Mouse (Mus musculus) fat pad, adult 2 months (tissue): ENCODE data around the gene Ppp2r5e.
"Not testable (repeated sequence)": the region's sequence is repeated elsewhere in the genome, so short reads cannot be mapped to it uniquely, and the experiment has no call there.

Experiments
- DNase-seq: peaks from one replicate; pipeline ENCODE4 v3.0.0-alpha.2; 2011; ENCODE audit warnings: low read depth, low spot score; ENCODE audit errors: extremely low read depth

Gene Ppp2r5e

DNA sequence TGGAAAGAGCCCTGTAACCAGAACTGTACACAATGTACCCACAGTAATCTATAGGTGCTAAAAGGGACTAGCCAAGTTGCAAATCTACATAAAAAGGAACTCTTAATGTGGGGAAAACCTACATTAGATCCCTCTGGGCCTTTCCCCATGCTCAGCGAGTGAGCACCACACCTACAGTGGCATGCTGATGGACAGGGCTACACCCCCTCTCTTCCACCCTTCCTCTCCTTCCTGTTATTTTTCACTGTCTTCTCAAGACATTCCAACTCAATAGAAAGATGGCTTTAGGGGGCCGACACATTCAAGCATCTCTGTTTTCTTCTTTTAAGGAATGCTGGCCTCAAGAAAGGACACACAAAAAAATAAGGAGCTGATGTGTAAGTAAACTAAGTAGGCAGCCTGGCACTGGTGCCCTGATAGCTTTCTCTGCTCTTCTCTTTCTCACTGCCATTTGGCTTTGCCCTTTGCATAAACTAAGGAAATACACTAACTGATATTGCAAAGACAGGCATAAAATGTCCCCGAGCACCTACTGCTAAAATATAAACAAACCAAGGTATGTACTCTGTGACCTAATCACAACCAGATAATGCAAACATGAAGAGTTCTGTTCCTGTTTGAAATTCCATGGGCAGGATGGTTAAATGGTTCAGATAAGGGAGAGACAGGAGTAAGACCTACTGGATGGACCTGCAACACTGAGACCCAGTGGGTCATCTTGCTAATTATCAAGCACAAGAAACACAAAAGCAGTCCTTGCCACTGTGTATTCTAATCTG, 103.3 kb downstream of the Ppp2r5e start:
- no peak for DNase-seq

DNA sequence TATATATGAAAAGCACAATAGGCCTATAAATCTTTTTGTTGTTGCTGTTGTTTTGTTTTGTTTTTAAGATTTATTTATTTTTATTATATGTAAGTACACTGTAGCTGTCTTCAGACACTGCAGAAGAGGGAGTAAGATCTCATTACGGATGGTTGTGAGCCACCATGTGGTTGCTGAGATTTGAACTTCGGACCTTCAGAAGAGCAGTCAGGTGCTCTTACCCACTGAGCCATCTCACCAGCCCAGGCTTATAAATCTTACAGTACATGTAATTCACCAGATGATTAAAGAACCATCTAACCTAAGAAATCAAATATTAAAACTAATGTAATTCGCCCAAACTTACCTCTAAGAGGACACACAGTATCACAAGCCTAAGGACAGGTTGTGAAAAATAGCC, 103.9 kb downstream of the Ppp2r5e start:
- DNase-seq, result not testable (repeated sequence)

DNA sequence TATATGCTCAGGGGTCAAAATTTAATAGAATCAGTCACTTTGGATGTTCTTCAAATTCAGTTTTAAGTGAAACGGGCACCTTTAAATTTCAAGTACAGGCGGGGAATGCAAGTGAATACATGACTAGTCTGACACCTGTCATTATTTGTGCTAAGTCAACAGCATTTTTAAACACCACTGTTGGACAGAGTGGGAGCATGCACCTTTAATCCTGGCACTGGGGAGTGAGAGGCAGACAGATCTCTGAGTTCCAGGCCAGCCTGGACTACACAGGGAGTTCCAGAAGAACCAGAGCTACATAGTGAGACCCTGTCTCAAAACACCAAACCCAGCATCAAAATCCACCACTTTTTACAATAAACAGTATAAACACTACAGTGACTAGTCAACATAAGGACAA, 108.5 kb downstream of the Ppp2r5e start:
- DNase-seq, result no peak

DNA sequence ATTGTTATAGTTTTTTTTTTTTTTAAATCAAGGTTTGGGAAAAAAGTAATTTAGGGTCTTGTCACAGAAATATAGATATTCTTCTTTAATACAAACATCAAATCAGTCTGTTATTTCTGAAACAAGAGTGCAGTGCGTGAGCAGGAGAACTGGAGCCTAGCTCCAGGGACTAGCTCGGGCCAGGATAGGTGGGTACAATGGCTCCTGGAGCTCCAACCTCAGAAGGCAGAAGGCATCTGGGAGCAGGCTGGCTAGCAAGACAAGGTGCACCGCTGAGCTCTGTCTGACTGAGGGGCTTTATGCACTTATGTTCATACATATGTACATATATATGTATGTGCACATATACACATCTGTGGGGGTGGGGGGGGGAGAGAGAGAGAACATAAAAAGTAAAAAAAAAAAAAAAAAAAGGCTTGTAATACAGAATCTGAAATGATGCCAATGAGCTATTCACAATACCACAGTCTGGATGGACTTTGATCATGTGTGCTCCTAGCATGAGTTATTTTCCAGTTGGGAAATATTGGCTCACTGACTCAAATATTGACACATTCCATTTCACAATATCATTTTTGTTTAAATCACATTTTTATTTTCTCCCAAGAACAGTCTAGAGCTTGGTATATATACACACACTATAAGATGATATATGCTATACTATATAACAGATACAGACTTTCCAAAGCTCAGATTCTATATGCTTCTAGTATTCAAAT, 109.3 kb downstream of the Ppp2r5e start:
- no peak for DNase-seq

DNA sequence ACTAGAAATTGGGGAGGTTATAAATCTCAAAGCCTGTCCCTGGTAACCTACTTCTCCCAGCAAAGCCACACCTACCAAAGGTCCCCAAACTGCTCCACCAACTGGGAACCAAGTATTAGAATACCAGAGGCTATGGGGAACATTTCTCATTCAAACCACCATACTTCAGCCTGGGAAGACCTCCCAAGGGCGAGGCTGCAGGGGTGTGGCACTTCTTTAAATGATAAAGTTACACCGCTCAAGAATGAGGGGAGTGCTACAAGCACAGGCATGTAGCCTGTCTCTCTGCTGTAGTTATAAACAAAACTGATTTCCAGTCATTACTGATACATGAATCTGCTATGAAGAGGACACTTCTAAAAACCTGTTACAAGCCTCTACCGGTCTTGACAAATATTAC, 113.3 kb downstream of the Ppp2r5e start:
- DNase-seq, result no peak

DNA sequence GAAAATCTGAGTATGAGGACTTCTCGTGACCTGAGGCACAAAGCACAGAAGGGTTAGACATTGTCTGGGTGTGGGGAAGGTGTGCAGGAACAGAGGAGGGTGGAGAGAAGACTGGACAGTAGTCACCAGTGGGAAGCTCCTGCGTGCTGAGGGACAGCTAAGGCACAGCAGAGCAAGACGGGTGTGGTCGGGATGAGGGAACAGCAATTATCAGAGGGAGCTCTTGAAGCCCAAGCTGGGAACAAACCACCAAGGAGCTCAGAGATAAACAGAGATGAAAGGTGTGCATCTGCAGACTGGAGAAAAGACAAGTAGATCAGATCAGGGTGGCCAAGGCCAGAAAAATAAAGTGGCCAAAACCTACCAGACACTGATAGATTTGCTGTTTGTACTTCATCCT, 114.0 kb downstream of the Ppp2r5e start:
- no peak for DNase-seq

DNA sequence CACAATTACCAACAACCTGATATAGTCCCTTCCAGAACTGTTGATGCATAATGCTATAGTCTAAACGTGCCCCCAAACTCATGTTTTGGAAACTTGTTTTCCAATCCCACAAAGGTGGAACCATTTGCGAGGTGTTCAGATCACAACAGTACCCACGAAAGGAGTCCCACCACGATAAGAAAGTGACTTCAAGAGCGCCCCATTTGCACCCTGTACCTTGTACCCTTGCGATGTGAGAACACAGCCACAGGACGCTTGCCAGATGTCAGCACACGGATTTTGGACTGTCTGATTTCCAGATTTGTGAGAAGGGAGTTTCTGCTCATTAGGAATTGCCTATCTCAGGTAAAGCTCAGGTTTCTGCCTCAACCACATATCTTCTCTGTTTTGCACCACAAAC, 116.0 kb downstream of the Ppp2r5e start:
- no peak for DNase-seq

DNA sequence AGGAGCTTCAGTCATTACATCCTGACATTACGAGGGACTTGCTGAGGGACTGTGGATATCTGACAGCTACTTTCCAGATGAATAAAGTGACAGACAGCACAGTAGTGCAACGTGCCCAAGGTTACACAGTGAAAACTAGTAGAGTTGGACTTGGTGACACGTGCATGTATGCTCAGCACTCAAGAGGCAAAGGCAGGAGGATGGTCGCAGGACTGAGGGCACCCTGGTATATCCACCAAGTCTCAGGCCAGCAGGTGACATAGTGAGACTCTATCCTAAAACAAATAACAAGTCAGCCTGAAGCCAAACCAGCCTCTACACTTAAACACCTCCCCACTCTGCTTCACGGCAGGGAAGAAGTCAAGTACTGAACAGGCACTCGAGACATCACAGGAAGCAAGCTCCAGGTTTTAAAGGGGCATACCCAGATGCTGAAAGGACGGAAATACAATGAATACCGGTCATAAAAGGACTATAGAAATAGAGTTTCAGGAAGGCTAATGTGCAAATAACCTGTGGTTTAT, 116.6 kb downstream of the Ppp2r5e start:
- DNase-seq, result no peak

DNA sequence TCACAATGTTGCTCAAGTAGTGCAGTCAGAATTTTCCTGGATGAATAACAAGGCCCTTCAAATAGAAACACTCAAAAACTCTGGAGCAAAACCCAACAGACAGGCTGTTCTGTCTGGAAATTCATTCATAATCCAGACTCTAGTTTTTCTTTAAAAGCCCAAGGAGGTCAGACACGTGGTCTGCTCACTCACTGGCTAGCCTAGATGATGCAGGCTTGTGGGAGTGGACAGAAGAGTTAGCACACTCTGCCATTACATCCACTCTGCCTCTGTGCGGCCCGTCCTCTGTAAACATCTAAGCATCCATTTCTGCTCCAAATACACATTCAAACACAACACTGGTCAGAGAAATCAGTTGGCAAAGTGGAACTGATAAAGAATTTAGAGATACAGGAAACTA, 117.4 kb downstream of the Ppp2r5e start:
- no peak for DNase-seq

DNA sequence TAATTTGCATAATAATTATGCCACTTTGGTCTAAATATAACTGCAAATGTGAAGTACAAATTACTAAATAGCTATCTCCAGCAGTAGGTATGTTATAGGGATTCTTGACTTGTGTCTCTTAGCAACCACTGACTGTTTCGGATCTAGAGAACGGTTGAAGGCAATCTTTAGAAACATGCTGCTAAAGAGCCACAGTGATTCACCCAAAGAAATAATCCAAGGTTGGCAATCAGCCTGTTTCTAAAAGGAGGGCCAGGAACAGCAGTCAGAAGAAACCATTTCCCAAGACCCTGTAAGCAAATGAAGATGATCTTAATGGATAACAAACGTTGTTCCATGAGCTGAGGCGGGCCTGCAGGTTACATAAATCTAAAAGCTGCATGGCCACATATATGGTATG, 117.9 kb downstream of the Ppp2r5e start:
- DNase-seq, result no peak

DNA sequence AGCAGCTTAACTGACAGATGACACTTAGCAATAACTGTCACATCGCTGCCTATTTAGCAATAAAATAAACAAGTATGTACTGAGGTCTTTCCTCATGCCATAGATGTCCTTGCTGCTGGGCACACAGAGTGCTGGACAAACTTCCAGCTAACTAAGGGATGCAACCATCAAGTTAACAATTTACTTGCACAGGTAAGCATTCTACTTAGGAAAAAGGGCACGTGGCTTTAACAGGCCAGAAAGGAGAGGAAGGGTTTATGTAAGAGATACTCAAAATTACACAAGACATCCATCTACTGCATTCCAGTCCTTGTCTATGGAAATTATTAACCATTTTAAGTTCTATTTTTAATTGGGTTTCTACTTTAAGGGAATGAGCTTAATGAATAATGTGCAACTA, 123.0 kb downstream of the Ppp2r5e start:
- no peak for DNase-seq

DNA sequence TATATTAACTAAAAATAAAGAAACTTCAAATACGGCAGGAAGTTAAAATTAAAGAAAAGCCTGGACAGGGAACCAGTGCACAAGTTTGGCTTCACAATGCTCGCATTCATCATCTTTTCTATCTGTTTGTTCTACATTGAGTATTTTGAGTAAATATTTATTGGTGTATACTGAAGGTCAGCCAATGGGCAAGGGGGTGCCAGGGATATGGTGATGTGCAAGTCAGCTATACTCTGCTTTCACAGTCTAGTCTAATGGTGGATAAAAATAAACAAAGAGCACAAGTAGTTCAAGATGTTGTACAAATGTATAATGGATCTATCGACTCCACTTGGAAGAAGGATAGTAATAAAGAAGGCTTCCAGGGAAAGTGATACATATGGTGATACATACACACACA, 123.9 kb downstream of the Ppp2r5e start:
- DNase-seq, result no peak

DNA sequence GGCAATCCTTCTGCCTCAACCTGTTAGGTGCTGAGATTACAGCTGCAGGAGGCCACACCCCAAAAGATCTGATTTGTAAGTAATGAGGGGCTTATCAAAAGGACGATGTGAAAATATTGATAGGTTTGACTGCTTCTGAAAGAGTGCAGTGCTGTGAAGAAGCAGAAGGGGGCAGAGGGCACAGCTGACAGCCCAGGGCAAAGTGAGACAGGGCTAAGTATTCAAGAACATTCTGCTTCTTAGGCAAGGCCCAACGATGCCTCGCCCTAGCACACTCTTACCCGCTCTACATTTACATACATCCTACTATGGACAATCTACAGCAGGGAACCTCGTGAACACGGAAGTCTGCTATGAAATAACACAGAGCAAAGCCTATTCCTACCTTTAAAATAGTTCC, 128.2 kb downstream of the Ppp2r5e start:
- DNase-seq, result no peak

DNA sequence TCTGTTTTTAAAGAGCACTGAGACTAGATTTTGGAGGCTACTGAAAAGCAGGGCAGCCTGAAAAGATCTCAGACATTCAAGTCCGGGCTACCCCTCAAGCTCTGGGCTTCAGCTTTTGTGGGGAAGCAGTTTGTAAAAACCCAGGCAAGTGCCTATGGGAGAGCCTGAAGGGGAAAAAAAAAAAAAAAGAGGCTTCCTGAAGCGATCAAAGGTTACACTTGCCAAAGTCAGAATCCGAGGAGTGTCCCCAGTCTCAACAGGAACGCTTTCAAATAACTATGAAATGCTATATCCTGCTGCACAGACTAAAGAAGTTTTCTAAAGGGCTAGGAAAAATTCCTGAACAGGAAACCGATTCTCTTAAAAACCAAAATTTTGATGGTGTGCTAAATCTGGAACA, 128.9 kb downstream of the Ppp2r5e start:
- DNase-seq, result no peak

DNA sequence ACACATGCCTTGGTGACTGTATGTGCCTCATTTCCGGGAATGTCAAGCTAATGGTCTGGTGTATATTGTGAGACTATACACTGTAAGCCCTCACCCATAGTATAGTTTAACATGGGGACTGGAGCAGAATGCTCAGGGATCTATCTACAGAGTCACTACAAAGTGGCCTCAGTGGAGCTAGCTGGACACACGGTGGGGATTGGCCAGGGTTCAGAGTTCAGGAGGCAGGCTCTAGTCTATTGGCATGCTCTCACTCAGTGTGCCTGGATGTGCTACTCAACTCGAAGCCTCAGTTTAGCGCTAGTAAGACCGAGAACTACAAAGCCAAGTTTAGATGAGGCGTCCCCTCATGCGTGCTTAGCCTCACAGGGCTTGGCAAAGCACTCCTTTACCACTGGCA, 129.8 kb downstream of the Ppp2r5e start:
- DNase-seq, result no peak

DNA sequence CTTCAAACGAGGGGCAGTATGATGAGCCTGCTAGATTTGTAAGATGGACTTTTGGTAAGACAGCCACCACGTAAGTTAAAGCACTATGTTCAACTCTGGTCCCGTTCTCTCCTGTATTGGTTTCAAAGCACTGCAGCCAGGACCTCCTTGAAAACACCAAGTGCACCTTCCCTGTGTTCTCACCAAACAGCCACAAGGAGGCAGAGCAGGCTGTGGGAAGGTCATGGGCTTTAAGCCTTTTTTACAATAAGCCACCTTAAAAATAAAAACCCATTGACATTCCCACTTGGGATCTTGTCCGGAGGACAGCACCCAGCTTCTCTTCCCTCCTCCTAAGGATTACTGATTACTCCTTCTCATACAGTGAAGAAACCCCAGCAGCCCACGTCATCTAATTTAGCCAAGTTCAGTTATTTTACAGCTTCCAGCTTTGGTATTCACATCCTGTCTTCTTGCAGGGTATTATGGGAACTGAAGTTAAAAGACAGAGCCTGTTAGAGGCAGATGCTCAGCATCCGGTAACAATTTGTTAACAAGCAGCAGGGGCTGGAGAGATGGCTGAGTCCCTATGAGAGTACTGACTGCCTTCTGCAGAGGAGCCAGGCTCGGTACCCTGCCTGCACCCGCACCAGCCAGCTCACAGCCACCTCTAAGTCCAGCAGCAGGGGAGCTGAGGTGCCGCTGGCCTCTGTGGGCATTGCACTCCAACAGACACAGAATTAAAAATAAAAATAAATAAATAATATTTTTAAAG, 131.9 kb downstream of the Ppp2r5e start:
- DNase-seq, result no peak

DNA sequence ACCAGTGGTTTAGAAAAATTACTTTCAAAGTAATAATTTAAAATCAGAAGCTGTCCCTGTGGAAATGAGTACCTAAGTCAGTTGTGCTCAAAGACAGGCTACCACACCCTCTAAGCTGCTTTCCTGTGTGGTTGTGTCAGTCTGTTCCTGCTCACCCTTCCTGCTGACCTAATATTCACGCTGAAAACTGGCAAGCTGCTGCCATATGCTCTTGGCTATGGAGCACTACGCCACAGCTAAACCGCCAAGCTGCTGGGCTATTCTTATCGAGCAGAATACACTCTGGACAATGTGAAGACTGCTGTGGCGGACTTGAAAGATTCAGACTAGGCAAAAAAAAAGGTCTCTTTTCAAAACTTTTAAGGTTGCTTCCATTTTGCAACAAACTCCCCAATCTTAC, 135.5 kb downstream of the Ppp2r5e start:
- DNase-seq, result no peak

DNA sequence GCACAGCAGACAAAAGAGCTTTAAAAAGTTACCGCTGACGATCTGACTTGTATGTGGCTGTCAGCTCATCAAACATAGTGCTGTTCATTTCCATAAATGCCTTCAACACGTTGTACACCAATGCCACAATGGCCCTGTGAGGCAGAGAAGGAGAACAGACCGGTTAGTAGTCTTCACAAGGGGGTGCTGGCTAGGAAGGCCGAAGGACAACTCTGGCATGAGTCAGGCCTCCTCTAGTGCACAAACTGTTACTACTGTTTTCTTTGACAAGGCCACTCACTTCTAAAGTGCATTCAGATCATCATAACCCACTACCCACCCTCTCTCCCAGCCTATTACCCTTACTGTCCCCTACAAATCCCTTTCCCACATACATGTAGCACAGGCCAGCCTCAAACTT, 136.4 kb downstream of the Ppp2r5e start:
- no peak for DNase-seq

DNA sequence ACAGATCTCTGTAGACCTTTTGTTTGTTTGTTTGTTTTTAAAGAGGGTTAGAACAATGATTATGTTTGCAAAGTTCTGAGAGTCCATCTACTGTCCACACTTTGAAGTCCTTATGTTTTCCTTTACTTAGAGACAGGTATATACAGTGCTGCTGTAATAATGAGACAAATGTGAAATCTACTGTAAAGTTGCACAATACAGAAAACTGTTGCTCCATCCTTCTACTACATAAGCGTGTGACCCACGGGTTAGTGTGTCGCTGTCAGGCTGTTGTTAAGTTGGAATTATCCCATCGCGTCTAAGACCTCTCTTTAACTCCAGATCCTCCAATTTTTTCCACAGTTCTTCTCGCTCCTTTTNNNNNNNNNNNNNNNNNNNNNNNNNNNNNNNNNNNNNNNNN, 142.6 kb downstream of the Ppp2r5e start:
- DNase-seq, result peak; percentile 47

DNA sequence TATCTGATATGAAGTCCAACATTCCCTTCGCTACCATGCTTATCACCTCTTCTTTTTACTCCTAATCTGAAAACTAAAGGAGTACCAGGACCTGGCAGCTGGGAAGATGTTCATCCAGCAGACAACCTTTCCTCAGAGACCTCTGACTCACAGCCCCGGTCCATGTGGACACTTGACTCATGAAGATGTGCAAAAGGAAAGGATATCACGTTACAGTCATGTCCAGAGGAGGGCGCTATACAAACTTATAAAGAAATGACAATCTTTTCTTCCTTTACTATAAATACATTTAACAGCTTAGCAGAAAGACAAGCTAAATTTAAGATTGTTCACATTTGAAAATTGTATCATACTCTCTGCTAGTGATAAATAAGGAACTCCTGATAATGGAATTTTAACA, 143.0 kb downstream of the Ppp2r5e start:
- no peak for DNase-seq

DNA sequence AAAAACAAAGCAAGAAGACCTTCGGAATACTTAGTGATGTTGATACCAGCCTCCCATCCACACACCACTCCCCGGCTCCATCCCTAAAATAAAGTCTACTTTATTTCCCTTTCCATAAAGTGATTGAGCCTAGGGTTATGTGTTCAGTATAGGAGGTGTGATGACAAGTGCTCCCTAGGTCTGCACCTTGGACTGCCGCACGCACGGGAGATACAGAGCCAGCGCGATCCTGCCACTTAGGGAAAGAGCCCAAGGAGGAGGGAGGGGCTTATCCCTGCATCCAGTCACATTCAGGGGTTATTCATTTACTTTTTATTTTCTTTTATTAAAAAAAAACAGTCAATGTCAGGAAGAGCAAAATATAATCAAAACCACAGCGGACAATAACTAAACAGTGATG, 145.5 kb downstream of the Ppp2r5e start:
- DNase-seq, result no peak

DNA sequence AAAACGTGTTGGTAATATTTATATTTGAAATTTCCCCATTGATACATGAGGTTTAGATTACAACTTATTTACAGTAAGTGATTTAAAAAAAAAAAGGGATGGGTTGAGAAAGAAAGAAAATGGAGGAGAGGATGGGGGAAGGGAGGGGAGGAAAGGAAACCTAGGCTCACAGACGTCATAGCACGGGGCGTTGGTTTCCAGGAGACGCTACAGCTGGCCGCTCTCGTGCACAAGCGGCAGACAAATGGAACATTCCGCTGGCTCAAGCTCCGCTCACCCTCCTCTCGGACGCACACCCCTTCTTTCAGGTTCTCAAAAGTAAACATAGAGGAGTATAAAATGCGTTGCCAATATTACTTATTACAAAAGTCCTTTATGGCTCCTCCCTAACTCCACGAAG, 146.0 kb downstream of the Ppp2r5e start:
- no peak for DNase-seq
